Mouse (Mus musculus) urinary bladder, postnatal 14 days (tissue): Measurements from ENCODE around the gene Thpo.

ENCODE experiments used
- DNase-seq: peaks from one replicate; pipeline ENCODE4 v3.0.0; 2021; ENCODE audit warnings: low spot score

Thpo gene

DNA sequence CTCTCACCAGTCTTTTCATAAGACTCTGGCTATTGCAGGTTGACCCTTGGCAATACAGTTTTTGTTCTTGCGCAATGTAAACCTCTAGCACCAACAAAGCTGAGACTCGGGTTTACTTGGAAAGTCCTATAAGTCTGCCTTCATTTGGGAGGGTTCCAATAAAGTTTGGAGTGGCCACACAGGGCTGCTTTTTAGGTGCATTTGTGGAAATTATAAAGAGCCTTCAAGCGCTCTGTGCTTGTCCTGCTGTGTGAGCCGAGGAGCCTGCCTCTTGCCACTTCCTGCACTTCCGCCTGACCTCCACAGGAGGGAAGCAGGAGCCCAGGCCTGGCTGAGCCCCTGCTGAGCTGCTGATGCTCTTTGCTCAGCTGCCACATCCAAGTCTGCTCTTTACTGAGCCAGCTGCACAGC is 10.0 kb downstream of the Thpo start:
- DNase-seq: peak; percentile 70

DNA sequence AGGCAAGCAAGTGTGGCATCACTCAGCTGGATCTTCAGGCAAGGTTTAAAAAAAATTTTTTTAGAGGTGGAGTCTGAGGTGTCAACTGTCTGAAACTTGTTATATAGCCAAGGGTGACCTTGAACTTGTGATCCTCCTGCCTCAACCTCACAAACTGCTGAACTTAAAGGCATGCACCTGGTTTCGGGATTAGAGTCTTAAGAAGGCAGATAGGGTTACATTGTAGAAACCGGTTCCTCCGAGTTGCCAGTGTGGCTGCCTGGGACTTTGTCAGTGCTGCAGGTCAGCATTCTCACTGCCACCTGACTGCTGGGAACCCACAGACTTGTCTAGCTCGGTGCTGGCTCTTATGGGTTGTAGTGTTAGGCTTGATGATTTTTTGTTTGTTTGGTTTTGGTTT is 11.1 kb downstream of the Thpo start:
- DNase-seq: no peak

DNA sequence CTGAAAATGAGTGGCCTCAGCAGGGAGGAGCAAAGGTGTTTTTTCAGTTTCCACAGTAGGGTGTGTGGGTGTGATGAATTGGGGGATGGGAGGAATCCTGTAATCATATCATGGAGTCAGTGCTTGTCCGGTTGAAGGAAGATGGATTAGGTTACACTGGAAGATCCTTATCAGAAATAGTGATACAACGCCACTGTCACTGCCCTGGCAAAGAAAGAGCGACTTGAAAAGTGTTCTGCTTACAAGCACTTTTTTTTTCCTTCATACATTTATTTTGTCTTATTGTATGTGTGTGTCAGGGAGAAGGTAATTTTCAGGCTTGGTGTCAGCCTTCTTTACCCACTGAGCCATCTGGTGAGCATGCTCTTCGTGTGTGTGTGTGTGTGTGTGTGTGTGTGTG is 11.6 kb downstream of the Thpo start:
- no peak for DNase-seq

DNA sequence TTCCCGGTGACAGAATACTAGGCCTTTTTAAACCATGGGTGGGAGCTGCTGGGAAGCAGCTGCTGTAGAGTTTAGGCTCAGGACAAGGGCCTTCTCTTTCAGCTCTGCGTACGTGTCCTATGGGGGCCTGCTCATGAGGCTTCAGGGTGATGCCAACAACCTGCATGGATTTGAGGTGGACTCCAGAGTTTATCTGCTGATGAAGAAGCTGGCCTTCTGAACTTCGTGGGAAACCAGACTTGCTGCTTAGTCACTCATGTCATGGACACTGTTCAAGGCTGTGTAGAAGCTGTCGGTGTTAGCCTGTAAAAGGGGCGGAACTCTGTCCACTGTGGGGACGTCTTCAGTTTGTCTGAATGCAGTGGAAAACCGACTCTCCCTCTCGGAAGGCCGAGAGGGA is 12.5 kb downstream of the Thpo start:
- no peak for DNase-seq

DNA sequence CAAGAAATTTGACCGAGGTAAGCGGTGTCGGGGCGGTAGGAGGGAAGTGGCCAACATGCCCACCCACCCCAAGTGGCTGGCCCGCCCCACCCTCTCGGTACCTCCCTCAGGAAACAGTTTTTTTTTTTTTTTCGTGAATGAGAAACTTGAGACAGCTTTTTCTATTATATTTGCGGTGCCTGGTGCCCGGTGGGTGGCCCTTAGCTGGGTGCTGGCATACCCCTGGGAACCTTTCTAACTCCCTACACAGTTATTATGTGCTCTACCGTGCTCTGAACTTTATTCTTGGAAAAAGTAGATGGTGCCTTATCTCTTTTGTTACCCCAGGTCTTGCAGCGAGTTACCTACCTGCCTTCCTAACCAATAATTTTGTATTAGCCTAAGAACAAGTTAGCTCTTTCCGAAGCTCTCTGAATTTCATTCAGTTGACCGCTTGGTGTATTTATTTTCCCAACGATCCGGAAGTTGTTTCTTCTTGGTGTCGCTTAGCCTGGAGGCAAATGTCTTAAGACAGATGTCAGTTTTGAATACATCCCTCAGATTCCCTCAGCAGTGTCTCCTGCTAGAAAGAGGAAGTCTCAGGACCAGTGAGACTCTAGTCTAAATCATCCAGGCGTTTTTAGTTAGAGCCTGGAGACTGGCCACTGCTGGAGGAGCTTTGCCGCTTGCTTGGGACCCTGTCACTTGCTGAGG is 16.2 kb downstream of the Thpo start:
- no peak for DNase-seq

DNA sequence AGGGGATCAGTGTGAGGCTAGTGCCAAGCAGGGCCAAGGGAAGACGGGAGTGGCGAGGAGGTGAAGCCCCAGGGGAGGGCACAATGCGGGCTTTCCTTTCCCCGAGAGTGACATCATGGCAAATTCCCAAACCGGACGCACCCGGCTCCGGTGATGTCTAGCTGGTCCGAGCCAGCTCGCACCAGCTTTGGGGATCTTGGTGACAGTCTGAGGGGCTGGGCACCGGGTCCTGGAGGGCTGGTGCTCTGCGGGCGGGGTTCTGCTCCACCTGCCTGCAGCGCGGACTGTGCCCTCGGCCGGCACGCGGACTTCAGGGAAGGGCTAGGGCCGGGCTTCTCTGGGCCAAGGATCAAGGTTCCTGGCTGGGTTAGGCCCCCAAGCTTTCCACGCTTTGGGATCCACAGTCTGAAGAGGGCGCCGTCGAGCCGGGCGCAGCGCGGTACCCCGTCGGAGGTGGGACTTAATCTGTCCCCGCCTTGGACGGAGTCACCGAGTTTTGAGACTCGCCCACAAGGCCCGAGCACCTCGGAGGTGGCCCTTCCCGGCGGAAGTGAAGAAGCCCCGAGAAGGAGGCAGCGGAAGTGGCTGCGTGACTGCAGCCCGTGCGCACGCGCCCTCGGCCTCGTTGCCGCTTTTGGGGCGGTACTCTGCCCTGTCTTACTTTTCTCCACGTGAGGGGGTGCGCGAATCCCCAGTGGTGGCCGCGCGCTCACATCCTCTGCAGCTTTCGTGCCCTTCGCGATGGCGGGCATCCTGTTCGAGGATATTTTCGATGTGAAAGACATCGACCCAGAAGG is 16.9 kb downstream of the Thpo start, which contains the start of the genes Polr2h and Clcn2:
TSS of gene Polr2h (plus strand) at position 485 of the 797 bp plus-strand sequence.
TSS of gene Clcn2 (minus strand) at position 566 of the 797 bp plus-strand sequence.
- peak; percentile 98 for DNase-seq

DNA sequence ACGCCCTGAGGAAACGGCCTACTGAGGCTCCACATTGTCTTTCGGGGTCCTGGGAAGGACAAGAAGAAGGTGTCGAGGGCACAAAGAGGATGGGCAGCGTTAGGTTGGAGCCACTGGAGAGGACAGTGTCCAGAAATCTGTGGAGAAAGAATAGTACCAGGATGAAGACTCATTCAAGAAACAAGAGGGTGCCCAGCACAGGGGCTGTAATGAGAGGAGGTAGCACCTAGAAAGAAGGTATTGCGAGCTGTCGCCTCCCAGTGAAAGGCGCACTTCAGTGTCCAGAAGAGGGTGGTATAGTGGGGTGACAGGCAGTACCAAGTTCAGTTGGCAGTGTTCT is 17.5 kb downstream of the Thpo start:
- no peak for DNase-seq

DNA sequence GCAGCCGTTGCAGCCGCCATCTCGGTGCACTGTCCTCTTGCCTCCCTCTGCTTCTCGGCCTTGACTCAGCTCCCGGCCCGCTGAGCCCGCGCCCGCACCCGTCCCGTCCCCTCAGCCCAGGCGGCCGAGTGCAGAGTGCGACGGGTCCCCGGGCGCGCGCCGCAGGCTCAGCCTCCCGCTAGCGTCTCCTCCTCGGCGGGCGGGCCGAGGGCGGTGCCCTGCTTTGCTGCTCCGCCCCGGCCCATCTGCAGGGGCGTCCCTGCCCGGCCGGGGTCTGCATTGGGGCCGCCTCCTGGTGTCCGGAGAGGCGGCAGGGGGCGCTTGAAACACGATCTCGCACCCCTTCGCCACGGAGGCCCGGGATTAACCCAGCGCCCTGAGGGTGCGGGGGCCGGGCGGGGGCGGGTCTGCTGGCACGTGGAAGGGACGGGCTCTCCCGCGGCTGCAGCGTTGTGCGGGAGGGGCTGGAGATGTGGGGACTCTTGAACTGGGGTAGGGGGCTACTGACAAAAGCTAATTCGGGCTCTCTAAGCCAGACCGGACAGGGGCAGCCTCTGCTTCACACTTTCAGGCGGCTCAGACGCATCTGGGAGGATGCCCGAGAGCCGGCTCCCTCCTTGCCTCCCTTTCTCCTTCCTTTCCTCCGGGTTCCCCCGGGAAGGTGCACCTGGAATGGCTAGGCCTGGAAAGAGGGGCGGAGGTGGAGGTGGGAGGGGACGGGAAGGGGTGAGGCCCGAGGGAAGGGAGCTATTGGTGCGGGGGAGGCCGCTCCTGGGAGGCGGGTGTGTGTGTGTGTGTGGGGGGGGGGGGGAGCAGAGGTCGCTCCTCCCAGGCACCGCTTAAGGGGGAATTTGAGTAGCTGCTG is 18.1 kb downstream of the Thpo start:
- peak; percentile 72 for DNase-seq

DNA sequence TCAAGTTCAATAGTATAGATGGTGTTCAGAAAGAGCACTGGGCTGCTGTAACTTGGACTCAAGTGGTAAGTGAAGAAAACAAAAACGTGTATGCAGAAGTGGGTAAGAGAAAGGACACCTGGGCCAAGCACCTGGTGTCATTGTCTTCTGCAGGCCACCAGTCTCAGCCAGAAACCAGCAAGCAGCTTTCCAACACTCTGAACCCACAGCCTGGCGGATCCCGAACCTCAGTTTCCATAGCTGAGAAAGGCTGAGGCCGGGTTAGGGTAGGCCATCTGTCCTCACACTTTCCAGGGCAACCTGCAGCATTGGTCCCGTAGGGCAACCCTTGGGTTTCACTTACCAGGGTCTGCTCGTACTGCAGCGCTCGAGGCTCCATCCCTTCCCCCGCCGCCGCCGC is 18.7 kb downstream of the Thpo start:
- DNase-seq: no peak

DNA sequence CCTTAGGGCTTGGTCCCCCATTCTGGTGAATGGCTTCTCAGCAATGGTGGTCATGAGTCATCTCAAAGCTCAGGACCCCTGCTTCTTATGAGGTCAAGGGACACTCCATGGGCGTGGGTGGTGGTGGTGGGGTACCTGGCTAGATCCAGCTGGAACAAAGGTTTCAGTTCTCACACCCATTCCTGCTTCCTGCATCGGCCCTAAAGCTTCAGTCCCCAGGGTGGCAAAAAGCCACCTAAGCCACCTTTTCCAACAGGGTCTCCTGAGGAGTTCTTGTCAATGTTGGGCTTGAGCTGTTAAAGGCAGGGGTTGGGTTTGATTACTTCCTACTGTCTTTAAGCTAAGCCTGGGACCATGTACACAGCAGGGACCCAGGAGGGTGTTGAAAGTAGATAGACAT is 19.1 kb downstream of the Thpo start:
- DNase-seq: no peak

DNA sequence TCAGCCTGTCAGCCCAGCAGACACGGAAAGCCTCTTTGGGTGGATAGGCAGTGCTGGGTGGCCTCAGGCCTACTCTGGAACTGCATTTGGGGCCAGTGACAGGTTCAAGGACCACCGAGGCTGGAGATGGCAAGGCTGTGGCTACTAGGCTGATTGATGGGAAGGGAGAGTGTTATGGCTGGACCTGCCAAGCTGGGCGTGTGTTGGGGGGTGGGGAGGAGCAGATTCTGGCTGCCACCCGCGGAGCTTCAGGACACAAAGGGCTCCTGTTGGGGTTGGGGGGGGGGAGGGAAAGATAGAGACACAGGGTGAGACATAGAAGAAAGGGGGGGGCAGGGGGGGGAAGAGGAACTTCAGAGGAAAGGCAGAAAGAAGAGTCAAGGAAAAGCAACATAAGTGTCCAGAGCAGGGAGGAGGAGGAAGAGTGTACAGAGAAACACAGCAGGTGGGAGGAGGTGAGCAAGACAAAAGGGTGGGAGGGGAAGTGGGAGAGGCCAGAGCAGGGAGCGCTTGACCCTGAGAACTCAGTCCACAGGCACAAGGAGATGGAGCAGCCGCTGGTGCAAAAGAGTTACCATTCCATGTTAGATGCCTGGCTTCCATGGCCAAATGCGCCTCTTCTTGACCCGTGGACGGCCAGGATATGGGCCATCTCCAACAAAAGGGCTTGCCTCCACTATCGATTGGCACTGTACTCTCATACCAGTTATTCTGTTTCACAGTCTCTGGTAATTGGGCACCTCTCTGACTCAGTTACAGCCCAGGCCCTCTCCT is 19.8 kb downstream of the Thpo start:
- no peak for DNase-seq

DNA sequence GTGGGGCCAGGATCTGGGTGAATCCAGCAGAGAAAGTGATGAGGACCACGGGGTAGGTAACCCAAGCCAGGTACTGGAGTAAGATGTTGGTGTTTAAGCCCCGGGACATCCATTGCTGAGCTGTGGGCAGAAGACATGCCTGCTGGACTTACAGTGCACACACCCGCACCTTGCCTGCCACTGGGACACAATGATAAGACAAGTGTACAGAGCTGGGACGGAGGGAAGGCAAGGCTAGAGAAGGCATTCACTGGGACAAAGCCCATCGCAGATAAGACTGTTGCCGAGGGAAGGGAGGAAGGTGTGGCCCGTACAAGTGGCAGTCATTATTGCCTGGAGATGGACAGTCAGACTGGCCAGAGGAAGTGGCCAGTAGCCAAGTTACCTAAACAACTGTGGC is 21.4 kb downstream of the Thpo start:
- no peak for DNase-seq

DNA sequence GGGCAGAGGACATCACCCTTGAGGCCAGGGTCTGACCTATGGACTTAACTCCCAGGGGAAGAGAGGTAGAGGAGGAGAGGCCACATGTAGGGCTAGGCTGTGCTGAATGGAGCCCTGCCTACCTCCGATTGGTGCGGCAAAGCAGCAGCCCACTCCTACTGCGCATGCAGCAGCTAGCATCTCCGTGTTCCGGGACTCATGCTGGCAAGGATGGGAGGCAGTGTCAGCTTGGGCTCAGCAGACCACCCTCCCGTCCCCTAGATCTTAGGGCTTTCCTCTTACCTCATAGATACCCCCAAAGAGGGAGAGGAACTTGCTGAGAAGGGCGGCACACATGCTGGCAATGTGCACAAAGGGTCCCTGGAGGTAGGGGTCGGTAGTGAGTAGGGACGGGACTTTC is 22.1 kb downstream of the Thpo start:
- no peak for DNase-seq

DNA sequence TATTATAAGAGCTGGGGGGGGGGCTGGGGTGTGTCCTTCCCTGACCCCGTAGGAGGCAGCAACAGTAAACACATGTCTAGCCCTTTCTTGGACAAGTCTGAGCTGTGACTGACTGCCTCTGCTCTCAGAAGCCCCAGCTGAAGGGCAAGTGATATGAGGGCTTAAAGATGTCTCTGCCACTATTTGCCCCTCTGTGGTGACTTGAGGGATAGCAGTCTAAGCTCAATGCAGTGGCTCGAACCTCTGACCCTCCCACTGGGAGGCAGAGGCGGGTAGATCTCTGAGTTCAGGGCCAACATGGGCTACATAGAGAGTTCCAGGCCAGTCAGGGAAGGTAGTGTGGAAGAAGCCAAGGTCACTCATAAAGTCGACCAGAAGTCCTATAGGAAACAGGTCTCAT is 23.5 kb downstream of the Thpo start:
- DNase-seq: no peak

DNA sequence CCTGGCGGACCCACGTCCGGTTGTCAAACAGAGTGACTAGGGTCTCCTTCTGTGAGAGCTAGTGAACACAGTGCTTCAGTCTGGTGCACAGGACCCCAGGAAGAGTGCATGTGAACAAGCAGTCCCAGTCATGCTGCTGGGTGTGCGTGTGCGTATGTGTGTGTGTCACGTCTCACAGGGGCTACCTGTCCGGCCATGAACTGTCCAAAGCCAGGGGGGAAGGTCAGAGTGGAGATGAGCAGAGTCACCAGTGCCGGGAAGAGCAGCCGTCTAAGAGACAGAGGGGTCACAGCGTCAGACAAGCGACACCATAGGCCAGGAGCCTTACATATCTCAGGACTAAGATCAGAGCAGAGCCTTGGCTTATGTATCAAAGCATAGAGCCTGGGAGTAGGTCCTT is 23.9 kb downstream of the Thpo start:
- no peak for DNase-seq

DNA sequence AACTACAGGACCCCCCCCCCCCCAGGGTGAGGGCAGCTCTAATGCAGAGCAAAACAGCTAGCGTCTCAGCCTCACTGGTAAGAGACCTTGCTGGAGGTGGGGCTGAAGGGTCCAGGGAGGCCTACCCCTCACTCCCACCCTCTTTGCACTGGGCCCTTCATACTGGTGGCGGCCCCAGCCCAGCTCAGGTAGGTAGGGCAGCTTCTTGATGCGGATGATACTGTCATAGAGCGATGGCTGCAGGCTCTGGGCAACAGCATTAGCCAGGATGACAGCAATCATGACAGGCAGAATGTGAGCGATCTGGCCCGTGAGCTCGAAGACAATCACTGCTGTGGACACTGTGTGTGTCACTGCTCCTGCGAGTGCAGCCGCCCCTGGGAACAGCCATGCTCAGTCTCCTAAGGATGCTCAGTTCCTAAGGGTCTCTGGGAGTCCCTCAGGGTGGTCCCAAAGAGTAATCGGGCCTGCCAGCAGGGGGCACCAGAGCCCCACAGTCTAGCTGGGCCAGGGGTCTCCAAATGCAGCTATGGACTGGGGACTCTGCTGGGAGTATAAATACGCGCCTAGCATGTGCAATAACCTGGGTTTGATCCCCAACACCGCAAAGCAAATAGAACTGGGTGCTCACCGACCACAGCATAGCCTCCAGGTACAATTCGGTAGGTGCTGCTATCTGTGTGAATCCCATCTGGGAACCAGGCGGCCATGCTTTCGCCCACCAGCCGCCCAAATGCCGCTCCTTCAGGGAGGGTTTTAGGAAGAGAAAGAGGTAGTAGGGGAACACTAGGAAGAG is 25.2 kb downstream of the Thpo start:
- no peak for DNase-seq

DNA sequence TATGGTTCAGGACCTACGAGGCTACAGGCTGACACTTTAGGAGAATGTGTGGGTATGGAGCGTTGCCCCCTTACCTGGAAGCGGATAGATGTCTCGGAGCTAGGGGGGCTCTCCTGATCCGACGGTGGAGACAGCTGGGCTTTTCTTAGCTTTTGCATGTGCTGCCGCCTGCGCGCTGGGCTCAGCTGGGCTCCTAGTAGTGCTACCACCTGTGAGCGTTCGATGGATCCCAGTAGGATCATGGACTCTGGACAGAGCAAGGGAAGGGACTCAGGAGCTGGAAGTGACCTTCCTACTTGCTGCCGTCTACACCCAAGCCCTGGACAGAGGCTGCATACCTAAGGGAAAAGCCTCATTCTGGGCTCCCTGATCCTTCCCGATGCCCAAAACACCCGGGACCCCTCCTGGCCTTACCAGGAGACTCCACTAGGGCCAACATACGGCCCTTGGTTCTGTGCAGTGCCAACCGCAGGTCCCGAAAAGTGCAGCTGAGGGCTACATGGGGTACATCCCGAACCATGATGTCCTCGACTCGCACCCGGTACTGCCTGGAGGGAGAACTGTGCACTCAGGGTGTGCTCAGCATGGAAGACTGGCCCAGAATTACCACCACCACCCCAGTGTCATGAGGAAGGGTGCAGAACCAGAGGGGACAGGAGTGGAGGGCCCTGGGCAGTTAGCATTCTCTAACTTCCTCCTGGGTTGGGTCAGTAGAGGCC is 25.9 kb downstream of the Thpo start:
- no peak for DNase-seq

DNA sequence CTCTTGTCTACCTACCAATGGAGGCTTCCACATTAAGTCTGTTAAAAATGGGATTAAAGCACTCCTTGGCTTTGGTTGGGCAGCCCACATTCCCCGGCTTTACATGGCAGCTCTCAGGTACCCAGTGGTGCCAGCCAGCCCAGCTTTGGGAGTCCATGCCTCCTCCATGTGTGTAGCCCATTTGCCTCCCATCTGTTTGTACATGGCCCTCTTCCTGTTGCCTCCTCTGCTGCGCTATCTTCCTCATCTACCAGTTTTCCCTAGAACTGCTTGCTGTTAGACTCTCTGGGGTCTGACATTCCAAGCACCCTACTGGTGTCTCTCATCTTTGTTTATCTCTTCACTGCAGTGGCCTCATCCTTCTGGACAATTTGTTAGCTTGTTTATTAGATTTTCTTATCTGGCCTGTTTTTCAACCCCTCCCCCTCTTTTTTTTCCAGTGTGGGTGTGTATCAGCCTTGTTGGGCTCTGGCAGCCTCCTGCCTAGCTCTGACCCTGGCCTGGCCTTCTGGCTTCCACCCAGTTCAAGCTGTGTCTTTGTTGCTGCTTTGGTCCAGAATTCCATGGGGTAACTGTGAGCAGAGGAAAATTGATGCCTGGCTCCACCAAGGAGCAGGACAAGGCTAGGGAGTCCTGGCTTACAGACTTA is 27.8 kb downstream of the Thpo start:
- no peak for DNase-seq

DNA sequence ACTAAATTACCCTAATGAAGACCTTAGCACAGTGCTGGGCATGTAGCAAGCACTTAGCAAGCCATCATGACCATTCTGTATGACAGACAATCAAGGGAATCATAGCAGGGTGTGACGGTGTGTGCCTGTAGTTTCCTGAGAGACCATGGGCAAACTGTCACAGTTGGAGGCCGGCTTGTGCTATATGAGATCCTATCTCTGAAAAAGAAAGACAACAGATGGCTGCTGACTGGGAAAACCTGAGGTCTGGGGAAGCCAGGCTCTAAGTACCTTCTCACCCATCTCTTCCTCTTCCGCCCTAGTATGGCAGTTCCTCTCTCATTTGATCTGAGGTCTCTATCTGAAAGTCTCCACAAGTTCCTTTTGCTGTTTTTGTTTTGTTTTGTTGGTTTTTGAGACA is 28.5 kb downstream of the Thpo start:
- DNase-seq: no peak
